Mouse (Mus musculus) limb, embryonic 14.5 days (tissue): ENCODE data around the gene Tcte2. TPM values are rescaled to one million over a fixed set of nuclear protein-coding genes. Genes with fewer than 3 reads are reported as not detected.

ENCODE experiments used
- ATAC-seq: fragments of 200-750 bp; cut with Nextera tagmentation; 2 replicates; pipeline ENCODE4 v1.8.0; 2017; ENCODE audit warnings: low read depth, moderate number of reproducible peaks, moderate TSS enrichment; ENCODE audit not compliant: low FRiP score
- DNase-seq: peaks from one replicate; pipeline ENCODE4 v3.0.0-alpha.2; 2015; ENCODE audit warnings: low spot score
- H3K27ac ChIP-seq: fragments of 300-500 bp; sonication (generic); replicated peaks from 2 replicates; pipeline ENCODE4 v1.5.1; 2014; ENCODE audit warnings: low read depth, mild to moderate bottlenecking, low read length, moderate library complexity, mixed read lengths
- H3K27me3 ChIP-seq: fragments of 300-500 bp; sonication (generic); 2 replicates; pipeline ENCODE4 v1.6.1; 2014; ENCODE audit warnings: low read length, mixed read lengths; ENCODE audit not compliant: control insufficient read depth, insufficient read depth
- H3K36me3 ChIP-seq: fragments of 300-500 bp; sonication (generic); 2 replicates; pipeline ENCODE4 v1.6.1; 2014; ENCODE audit warnings: mild to moderate bottlenecking, low read length, moderate library complexity, mixed read lengths; ENCODE audit not compliant: control insufficient read depth, insufficient read depth
- H3K4me1 ChIP-seq: fragments of 300-500 bp; sonication (generic); 2 replicates; pipeline ENCODE4 v1.6.1; 2014; ENCODE audit warnings: antibody characterized with exemption, low read length, mixed read lengths; ENCODE audit not compliant: control insufficient read depth, insufficient read depth
- H3K4me2 ChIP-seq: fragments of 300-500 bp; sonication (generic); replicated peaks from 2 replicates; pipeline ENCODE4 v1.6.1; 2014; ENCODE audit warnings: low read depth, mild to moderate bottlenecking, low read length, moderate library complexity; ENCODE audit not compliant: severe bottlenecking
- H3K4me3 ChIP-seq: fragments of 300-500 bp; sonication (generic); replicated peaks from 2 replicates; pipeline ENCODE4 v1.5.1; 2014; ENCODE audit warnings: low read length
- H3K9ac ChIP-seq: fragments of 300-500 bp; sonication (generic); 2 replicates; pipeline ENCODE4 v1.6.1; 2014; ENCODE audit warnings: mild to moderate bottlenecking, low read depth, low read length, moderate library complexity; ENCODE audit not compliant: severe bottlenecking
- H3K9me3 ChIP-seq: fragments of 300-500 bp; sonication (generic); 2 replicates; pipeline ENCODE4 v1.6.1; 2016; ENCODE audit warnings: low read length; ENCODE audit not compliant: control insufficient read depth
- POLR2A ChIP-seq: fragments of 200-500 bp; IDR thresholded peaks from 2 replicates; pipeline ENCODE4 v1.8.0; 2012; ENCODE audit warnings: inconsistent platforms, mild to moderate bottlenecking, moderate library complexity, borderline replicate concordance; ENCODE audit not compliant: insufficient read depth, insufficient read length; ENCODE audit errors: extremely low read depth
- WGBS: fragments of 180-500 bp; shearing (Covaris S2); extraction: QIAGEN DNeasy Blood & Tissue Kit; methylation state at CpG from one replicate; pipeline ENCODE4 v1.1.7; 2014; 5-methylcytosine and 5-hydroxymethylcytosine counted together
- polyA plus RNA-seq, 2 experiments: library from polyadenylated mRNA; depleted of rRNA in 1 of 2; stranded (reverse) in 1 of 2; unstranded in 1 of 2; fragments of >200 nt; fragmentation: Nextera tagmentation in 1 of 2; extraction: Ambion mirVana in 1 of 2; gene quantifications; 2 replicates each; pipeline versions ENCODE4 v1.2.1 to v1.2.3; 2012 to 2014

The Tcte2 gene
- polyA plus RNA-seq, 2 experiments, result 4.4 to 5.2 TPM

DNA sequence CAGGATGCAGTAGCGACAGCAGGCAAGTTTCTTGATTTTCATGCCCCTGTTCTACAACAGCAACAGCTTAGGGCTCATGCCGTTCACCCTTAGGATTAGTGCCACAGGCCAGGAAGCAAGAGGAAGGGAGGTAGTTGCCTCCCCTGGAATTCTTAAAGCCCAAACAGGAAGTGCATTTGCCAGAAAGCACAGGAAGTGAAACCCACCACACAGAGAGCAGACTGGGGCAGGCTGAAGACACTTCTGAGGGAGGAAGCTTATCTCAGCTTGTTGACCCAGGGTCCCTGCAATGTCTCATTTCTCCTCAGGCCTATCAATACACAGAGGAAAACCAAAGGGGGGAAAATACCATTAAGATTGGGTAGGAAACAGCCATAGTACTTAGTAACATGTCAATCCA lies 20.8 kb downstream of the Tcte2 start:
- H3K27me3 ChIP-seq, result no peaks in the 10 kb centered on the region
- ATAC-seq (no peak), DNase-seq (no peak)
- TF ChIP-seq POLR2A, result no peak
- H3K27ac ChIP-seq, result no peak overlapping the region
- no peaks in the 10 kb centered on the region for H3K36me3 ChIP-seq
- no peaks in the 10 kb centered on the region for H3K9me3 ChIP-seq
- no peak overlapping the region for H3K4me2 ChIP-seq
- no peak overlapping the region for H3K9ac ChIP-seq
- no peak overlapping the region for H3K4me3 ChIP-seq
- peaks cover 37% of the 10 kb centered on the region for H3K4me1 ChIP-seq
- WGBS, result 22% methylated on average over 2 of the region's 2 CpGs

DNA sequence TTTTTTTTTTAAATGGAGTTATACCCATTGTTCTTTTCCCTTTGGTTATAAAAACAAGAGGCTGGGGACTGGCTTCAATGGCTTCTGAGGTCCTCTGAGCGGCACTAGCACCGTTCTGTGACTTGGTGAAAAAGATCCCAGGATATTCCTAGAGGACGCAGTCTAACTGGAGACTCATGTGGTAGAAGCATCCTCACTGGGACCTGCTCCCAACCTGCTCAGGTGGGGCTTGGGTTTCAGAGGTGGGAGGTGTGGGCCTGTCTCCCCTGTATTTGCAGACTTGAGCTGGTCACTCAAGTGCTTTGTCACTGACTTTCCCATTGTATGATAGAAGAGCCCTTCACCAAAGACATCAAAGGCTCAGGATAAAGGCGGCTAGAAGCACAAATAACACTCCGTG lies 21.6 kb downstream of the Tcte2 start:
- DNase-seq (no peak), ATAC-seq (no peak)
- 69% methylated on average over 5 of the region's 5 CpGs for WGBS
- H3K4me3 ChIP-seq, result no peak overlapping the region
- H3K4me2 ChIP-seq, result no peak overlapping the region
- H3K9me3 ChIP-seq, result no peaks in the 10 kb centered on the region
- no peak for TF ChIP-seq POLR2A
- H3K4me1 ChIP-seq, result peaks cover 34% of the 10 kb centered on the region
- H3K27me3 ChIP-seq, result no peaks in the 10 kb centered on the region
- no peak overlapping the region for H3K9ac ChIP-seq
- no peak overlapping the region for H3K27ac ChIP-seq
- no peaks in the 10 kb centered on the region for H3K36me3 ChIP-seq

DNA sequence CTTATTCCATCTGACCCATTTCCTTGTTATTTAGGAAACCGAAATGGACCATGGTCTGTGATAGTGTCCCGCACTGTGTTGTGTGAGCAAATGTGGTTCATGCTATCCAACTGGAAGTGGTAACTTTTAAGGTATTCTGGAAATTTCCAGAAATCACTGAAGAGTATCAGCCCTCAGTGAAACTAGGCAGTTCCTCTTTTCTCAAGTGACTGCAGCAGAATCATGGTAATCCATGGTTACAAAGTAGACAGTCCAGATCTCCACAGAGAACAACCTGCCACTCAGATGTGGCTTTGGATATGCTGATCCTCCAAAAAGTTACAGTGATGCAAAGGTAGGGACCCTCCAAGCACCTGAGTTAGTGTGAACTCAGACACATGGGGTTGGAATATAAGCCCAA lies 22.7 kb downstream of the Tcte2 start:
- WGBS, result 98% methylated on average over 2 of the region's 2 CpGs
- DNase-seq, result no peak
- Histone ChIP-seq H3K36me3 (no peaks in the 10 kb centered on the region), H3K27me3 (no peaks in the 10 kb centered on the region), H3K9me3 (no peaks in the 10 kb centered on the region), H3K4me1 (peaks cover 23% of the 10 kb centered on the region), H3K4me3 (no peak overlapping the region), H3K27ac (no peak overlapping the region), H3K9ac (no peak overlapping the region), H3K4me2 (no peak overlapping the region)
- no peak for TF ChIP-seq POLR2A
- ATAC-seq, result no peak

DNA sequence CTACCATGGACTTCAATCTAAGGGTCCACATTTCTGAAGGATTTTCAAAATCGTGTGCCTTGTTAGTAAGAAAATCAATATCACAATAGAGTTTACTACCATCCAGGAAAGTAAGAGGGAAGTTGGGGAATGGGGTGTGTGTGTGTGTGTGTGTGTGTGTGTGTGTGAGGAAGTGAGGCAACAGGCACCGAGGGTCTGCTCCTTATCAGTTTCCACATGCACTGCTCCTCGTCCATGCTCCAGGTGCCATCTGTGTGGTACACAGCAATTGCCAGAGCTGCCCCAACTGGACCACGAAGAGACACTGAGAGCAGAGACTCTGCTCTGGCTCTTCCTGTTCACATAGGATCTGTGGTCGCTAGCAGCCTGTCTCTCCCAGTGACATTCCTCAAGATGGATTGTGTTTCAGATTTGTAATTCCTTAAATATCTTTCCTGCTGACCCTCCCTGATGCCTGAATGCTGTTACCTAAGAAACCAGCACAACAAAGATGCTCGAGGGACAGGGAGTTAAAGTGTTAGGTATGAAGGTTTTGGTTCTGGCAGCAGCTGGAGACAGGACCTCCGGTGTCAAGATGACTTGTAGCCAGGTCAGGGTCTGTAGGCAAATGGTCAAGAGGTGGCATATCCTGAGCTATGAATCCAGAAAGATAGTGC lies 23.4 kb downstream of the Tcte2 start:
- DNase-seq (no peak), ATAC-seq (peak; percentile 63)
- no peaks in the 10 kb centered on the region for H3K36me3 ChIP-seq

DNA sequence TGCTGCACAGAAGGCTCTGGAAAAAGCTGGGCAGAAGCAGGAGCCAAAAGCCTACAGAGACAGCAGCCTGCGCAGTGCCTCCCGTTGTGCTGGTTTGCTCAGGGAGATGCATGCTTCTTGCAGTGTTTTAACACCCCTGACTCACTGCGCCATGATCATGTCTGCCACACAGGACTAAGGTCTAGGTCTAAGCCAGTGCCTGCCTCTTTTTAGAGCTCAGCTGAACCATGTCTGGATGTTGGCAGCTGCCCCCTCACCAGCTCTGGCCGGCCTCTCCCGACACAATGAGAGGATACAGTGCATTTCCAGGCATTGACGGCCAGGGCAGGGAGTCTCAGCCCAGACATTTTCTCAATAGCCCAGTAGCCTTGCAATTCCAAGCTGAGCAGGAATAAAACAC lies 24.3 kb downstream of the Tcte2 start:
- Histone ChIP-seq H3K4me2 (no peak overlapping the region), H3K9me3 (no peaks in the 10 kb centered on the region), H3K27me3 (no peaks in the 10 kb centered on the region), H3K4me3 (no peak overlapping the region), H3K36me3 (no peaks in the 10 kb centered on the region), H3K27ac (no peak overlapping the region), H3K9ac (no peak overlapping the region), H3K4me1 (peaks cover 8% of the 10 kb centered on the region; the same call in 1 of the 2 replicates)
- ATAC-seq, result no peak
- TF ChIP-seq POLR2A, result no peak
- no peak for DNase-seq
- WGBS, result 80% methylated on average over 5 of the region's 6 CpGs

More for the DNA sequence above, 23.4 kb downstream of the Tcte2 start:
- H3K4me3 ChIP-seq, result no peak overlapping the region
- H3K27me3 ChIP-seq, result no peaks in the 10 kb centered on the region
- H3K4me1 ChIP-seq, result peaks cover 17% of the 10 kb centered on the region
- H3K9me3 ChIP-seq, result no peaks in the 10 kb centered on the region
- no peak overlapping the region for H3K4me2 ChIP-seq
- H3K27ac ChIP-seq, result no peak overlapping the region
- no peak overlapping the region for H3K9ac ChIP-seq
- 58% methylated on average over 7 of the region's 7 CpGs for WGBS
- TF ChIP-seq POLR2A, result no peak
